ENCODE assay signal across 8 mouse cellular contexts in genomic region chr8:11549706-11550105, GRCm38 (mm10). TPM values are rescaled to one million over a fixed set of nuclear protein-coding genes. Genes with fewer than 3 reads are reported as not detected.
DNase-seq lines count a peak whose midpoint lies in the region; ATAC-seq and TF ChIP-seq lines count a peak whose summit lies in the region.

No protein-coding gene starts in this region.

- peak overlapping the region; percentile 75 for H3K4me2 ChIP-seq in hindbrain, embryonic 13.5 days
- peak overlapping the region; percentile 66 for H3K4me2 ChIP-seq in midbrain, embryonic 16.5 days (ENCODE audit: low read length)

- H3K36me3 ChIP-seq in hindbrain, embryonic 13.5 days: peaks cover 13% of the 10 kb centered on the region
- H3K36me3 ChIP-seq in liver, adult 2 months (ENCODE audit: control insufficient read depth, insufficient read depth, low read length): no peaks in the 10 kb centered on the region
- no peaks in the 10 kb centered on the region for H3K36me3 ChIP-seq in midbrain, embryonic 16.5 days (ENCODE audit: control insufficient read depth, insufficient read depth, low read length)

- H3K9ac ChIP-seq in hindbrain, embryonic 13.5 days: peak overlapping the region; percentile 93
- no peak overlapping the region for H3K9ac ChIP-seq in liver, adult 2 months (ENCODE audit: low read depth, low read length)
- peak overlapping the region; percentile 87 for H3K9ac ChIP-seq in midbrain, embryonic 16.5 days (ENCODE audit: low read depth, low read length)

- no peaks in the 10 kb centered on the region for H3K27me3 ChIP-seq in hindbrain, embryonic 13.5 days
- no peaks in the 10 kb centered on the region for H3K27me3 ChIP-seq in liver, adult 2 months (ENCODE audit: control insufficient read depth, insufficient read depth, low read length)
- H3K27me3 ChIP-seq in midbrain, embryonic 16.5 days (ENCODE audit: control insufficient read depth, insufficient read depth, low read depth, low read length): no peaks in the 10 kb centered on the region

- peak overlapping the region; percentile 60 for H3K4me3 ChIP-seq in bone marrow, adult 2 months (replicated peaks; ENCODE audit: control insufficient read depth, low read depth, low read length)
- peak overlapping the region; percentile 77 for H3K4me3 ChIP-seq in hindbrain, embryonic 13.5 days
- no peak overlapping the region for H3K4me3 ChIP-seq in liver, adult 2 months (ENCODE audit: insufficient read depth, low read depth, low read length)
- H3K4me3 ChIP-seq in midbrain, embryonic 16.5 days (ENCODE audit: low read depth, low read length): peak overlapping the region; percentile 70

- TF ChIP-seq POLR2A in bone marrow, adult 2 months (IDR thresholded peaks at IDR 0.05; ENCODE audit: borderline replicate concordance, control insufficient read depth, low read depth, low read length): no peak
- no peak for TF ChIP-seq POLR2A in liver, adult 2 months (IDR thresholded peaks at IDR 0.05; ENCODE audit: extremely low read depth, insufficient read depth, low read length)

- peak; percentile 59 for DNase-seq in left cerebral cortex, postnatal 4 days
- DNase-seq in left cerebral cortex, adult 11 months (ENCODE audit: low spot score): no peak
- DNase-seq in liver, adult 2 months (ENCODE audit: extremely low read depth, low read depth, low spot score): peak; percentile 32
- peak; percentile 34 to 58 for DNase-seq in thymus, postnatal 10 days (ENCODE audit: low spot score in 2 of 2)

- 6% methylated on average over 7 of the region's 7 CpGs for WGBS in bone marrow, adult 2 months
- 23% methylated on average over 7 of the region's 7 CpGs for WGBS in hindbrain, embryonic 13.5 days
- 19% methylated on average over 7 of the region's 7 CpGs for WGBS in liver, adult 2 months
- 27% methylated on average over 7 of the region's 7 CpGs for WGBS in midbrain, embryonic 16.5 days

- TF ChIP-seq CTCF in bone marrow, adult 2 months (IDR thresholded peaks at IDR 0.05; ENCODE audit: control insufficient read depth, insufficient read depth, low read length): peak; percentile 67
- TF ChIP-seq CTCF in liver, adult 2 months (IDR thresholded peaks at IDR 0.05; ENCODE audit: low read depth, low read length): peak; percentile 49; the same call in 1 of the 2 replicates

- H3K9me3 ChIP-seq in hindbrain, embryonic 13.5 days: no peaks in the 10 kb centered on the region
- no peaks in the 10 kb centered on the region for H3K9me3 ChIP-seq in midbrain, embryonic 16.5 days (replicated peaks; ENCODE audit: control insufficient read depth, low read length, poor library complexity, severe bottlenecking)

- intact Hi-C loops in left cerebral cortex, postnatal 4 days (cut with DNase I): loop anchor here (10.0 kb wide), 1 partner anchor 155 kb away; the partner anchor contains the start of gene 1700016D06Rik

- peak; percentile 63 for ATAC-seq in erythroid progenitor cell, adult 5-6 weeks (replicated peaks; ENCODE audit: low FRiP score, poor library complexity, severe bottlenecking)
- no peak for ATAC-seq in hindbrain, embryonic 13.5 days (ENCODE audit: low FRiP score)
- ATAC-seq in midbrain, embryonic 16.5 days: no peak

- H3K27ac ChIP-seq in bone marrow, adult 2 months (ENCODE audit: control insufficient read depth, insufficient read depth, low read depth, low read length, poor library complexity): no peak overlapping the region
- peak overlapping the region; percentile 92 for H3K27ac ChIP-seq in hindbrain, embryonic 13.5 days
- no peak overlapping the region for H3K27ac ChIP-seq in liver, adult 2 months (replicated peaks; ENCODE audit: insufficient read depth, low read depth, low read length)
- no peak overlapping the region for H3K27ac ChIP-seq in midbrain, embryonic 16.5 days (ENCODE audit: low read length)

- H3K79me2 ChIP-seq in liver, adult 2 months (ENCODE audit: control insufficient read depth, insufficient read depth, low read length): peaks cover 2% of the 10 kb centered on the region; the same call in 1 of the 2 replicates

- H3K4me1 ChIP-seq in bone marrow, adult 2 months (ENCODE audit: control insufficient read depth, insufficient read depth, low read length): no peaks in the 10 kb centered on the region; the same call in 1 of the 2 replicates
- H3K4me1 ChIP-seq in hindbrain, embryonic 13.5 days (replicated peaks): peaks cover 23% of the 10 kb centered on the region
- peaks cover 8% of the 10 kb centered on the region; the same call in 1 of the 2 replicates for H3K4me1 ChIP-seq in liver, adult 2 months (ENCODE audit: control insufficient read depth, insufficient read depth, low read length)
- H3K4me1 ChIP-seq in midbrain, embryonic 16.5 days (ENCODE audit: control insufficient read depth, insufficient read depth, low read length): peaks cover 19% of the 10 kb centered on the region

RNA-seq across cellular contexts. Expression of gene Cars2, which starts 0.9 kb away (rescaled TPM):
- total RNA-seq in left cerebral cortex, postnatal 4 days (2021): 10 to 100 TPM; 33.4 to 37.2 TPM
- 22.0 and 32.7 TPM in 2 replicates for polyA plus RNA-seq in bone marrow, adult 2 months (2011; ENCODE audit: insufficient read depth, insufficient read length, low replicate concordance, missing spikeins)
- 6.1 and 44.4 TPM in 2 replicates for total RNA-seq in erythroid progenitor cell, adult 5-6 weeks (2015; ENCODE audit: low replicate concordance)
- total RNA-seq in erythroid progenitor cell, adult 5-6 weeks (2017; ENCODE audit: low replicate concordance): 6.8 and 18.5 TPM in 2 replicates
- 22.6 and 23.8 TPM in 2 replicates for polyA plus RNA-seq in hindbrain, embryonic 13.5 days (2015; fragmentation: Nextera tagmentation; extraction: Ambion mirVana)
- total RNA-seq in liver, adult 2 months (2014; rRNA removed): 22.6 and 23.9 TPM in 2 replicates
- polyA plus RNA-seq in liver, adult 2 months (2012; rRNA removed): 27.0 and 31.2 TPM in 2 replicates
- polyA plus RNA-seq in midbrain, embryonic 16.5 days (2015; fragmentation: Nextera tagmentation; extraction: Ambion mirVana): 21.8 and 22.4 TPM in 2 replicates

RNA-seq across cellular contexts. Expression of gene Ing1, which starts 5.7 kb away (rescaled TPM):
- 10 to 100 TPM; 61.3 to 65.7 TPM for total RNA-seq in left cerebral cortex, postnatal 4 days (2021)
- 26.2 and 44.7 TPM in 2 replicates for polyA plus RNA-seq in bone marrow, adult 2 months (2011; ENCODE audit: insufficient read depth, insufficient read length, low replicate concordance, missing spikeins)
- 46.1 and 62.0 TPM in 2 replicates for total RNA-seq in erythroid progenitor cell, adult 5-6 weeks (2015; ENCODE audit: low replicate concordance)
- total RNA-seq in erythroid progenitor cell, adult 5-6 weeks (2017; ENCODE audit: low replicate concordance): 56.3 and 81.8 TPM in 2 replicates
- polyA plus RNA-seq in hindbrain, embryonic 13.5 days (2015; fragmentation: Nextera tagmentation; extraction: Ambion mirVana): 40.7 and 44.7 TPM in 2 replicates
- total RNA-seq in liver, adult 2 months (2014; rRNA removed): 5.8 and 9.5 TPM in 2 replicates
- polyA plus RNA-seq in liver, adult 2 months (2012; rRNA removed): 5.5 and 6.5 TPM in 2 replicates
- 39.3 and 42.4 TPM in 2 replicates for polyA plus RNA-seq in midbrain, embryonic 16.5 days (2015; fragmentation: Nextera tagmentation; extraction: Ambion mirVana)

RNA-seq across cellular contexts. Expression of gene Naxd, which starts 52.4 kb away (rescaled TPM):
- 10 to 100 TPM; 62.9 to 68.7 TPM for total RNA-seq in left cerebral cortex, postnatal 4 days (2021)
- polyA plus RNA-seq in bone marrow, adult 2 months (2011; ENCODE audit: insufficient read depth, insufficient read length, low replicate concordance, missing spikeins): 32.5 and 74.0 TPM in 2 replicates
- 20.2 and 42.8 TPM in 2 replicates for total RNA-seq in erythroid progenitor cell, adult 5-6 weeks (2015; ENCODE audit: low replicate concordance)
- total RNA-seq in erythroid progenitor cell, adult 5-6 weeks (2017; ENCODE audit: low replicate concordance): 12.9 and 24.0 TPM in 2 replicates
- 153 and 161 TPM in 2 replicates for polyA plus RNA-seq in hindbrain, embryonic 13.5 days (2015; fragmentation: Nextera tagmentation; extraction: Ambion mirVana)
- total RNA-seq in liver, adult 2 months (2014; rRNA removed): 84.7 and 94.8 TPM in 2 replicates
- polyA plus RNA-seq in liver, adult 2 months (2012; rRNA removed): 110 and 112 TPM in 2 replicates
- 129 and 132 TPM in 2 replicates for polyA plus RNA-seq in midbrain, embryonic 16.5 days (2015; fragmentation: Nextera tagmentation; extraction: Ambion mirVana)
